ENCODE assay signal across 1 mouse cellular context in the genomic region with DNA sequence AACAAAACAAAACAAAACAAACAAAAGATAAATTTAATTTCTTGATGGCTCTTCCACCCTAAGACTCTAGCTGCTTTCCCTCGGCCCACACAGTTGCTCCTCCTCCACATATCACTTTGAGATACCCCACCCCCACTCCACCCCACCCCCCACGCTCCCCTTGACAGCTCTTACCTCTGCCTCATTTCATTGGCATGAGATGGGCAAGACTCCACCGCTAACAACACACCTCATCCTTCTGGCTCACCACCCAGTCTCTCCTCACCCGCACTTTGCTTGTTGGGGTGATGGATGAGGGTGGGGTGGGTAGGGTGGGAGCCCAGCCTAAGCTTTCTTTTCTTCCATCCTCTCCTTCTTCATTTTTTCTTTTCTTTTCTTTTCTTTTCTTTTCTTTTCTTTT.
TF ChIP-seq lines count a peak whose summit lies in the region.

No protein-coding gene starts in this region.

TF ChIP-seq in CH12.LX, 34 proteins besides CTCF, POLR2A, EP300 and RAD21:
- TF ChIP-seq HCFC1 (IDR thresholded peaks at IDR 0.05; ENCODE audit: low read depth, low read length): no peak
- TF ChIP-seq NELFE (IDR thresholded peaks at IDR 0.05; ENCODE audit: low read depth, low read length): no peak
- no peak for TF ChIP-seq UBTF (IDR thresholded peaks at IDR 0.05; ENCODE audit: low read depth, low read length)
- TF ChIP-seq ELF1 (IDR thresholded peaks at IDR 0.05; ENCODE audit: low read depth, low read length): no peak
- TF ChIP-seq GABPA (IDR thresholded peaks at IDR 0.05; ENCODE audit: insufficient replicate concordance, low read depth, low read length): no peak
- no peak for TF ChIP-seq USF1 (IDR thresholded peaks at IDR 0.05; ENCODE audit: low read depth, low read length)
- no peak for TF ChIP-seq POLR2AphosphoS2 (IDR thresholded peaks at IDR 0.05; ENCODE audit: low read depth, low read length)
- no peak for TF ChIP-seq MAZ (IDR thresholded peaks at IDR 0.05; ENCODE audit: low read depth, low read length)
- no peak for TF ChIP-seq CHD2 (IDR thresholded peaks at IDR 0.05; ENCODE audit: low read length)
- TF ChIP-seq ZC3H11A (IDR thresholded peaks at IDR 0.05; ENCODE audit: low read depth, low read length): no peak
- TF ChIP-seq CHD1 (IDR thresholded peaks at IDR 0.05; ENCODE audit: low read depth, low read length): no peak
- no peak for TF ChIP-seq RCOR1 (conservative IDR thresholded peaks at IDR 0.05; ENCODE audit: low read depth, low read length)
- no peak for TF ChIP-seq ETS1 (conservative IDR thresholded peaks at IDR 0.05; ENCODE audit: low read depth, low read length)
- no peak for TF ChIP-seq MAFK (IDR thresholded peaks at IDR 0.05; ENCODE audit: insufficient replicate concordance, low read length)
- no peak for TF ChIP-seq NRF1 (IDR thresholded peaks at IDR 0.05; ENCODE audit: low read depth, low read length)
- no peak for TF ChIP-seq TBP (conservative IDR thresholded peaks at IDR 0.05; ENCODE audit: low read depth, low read length)
- TF ChIP-seq IRF4 (IDR thresholded peaks at IDR 0.05; ENCODE audit: low read depth, low read length): no peak
- no peak for TF ChIP-seq MXI1 (IDR thresholded peaks at IDR 0.05; ENCODE audit: low read depth, low read length)
- no peak for TF ChIP-seq SMC3 (IDR thresholded peaks at IDR 0.05; ENCODE audit: low read depth, low read length)
